In genomic region chr19:53154156-53154555, GRCm38 (mm10) we compare ENCODE assay signal across 24 mouse cellular contexts.
"Had no signal": no experiment of that assay in that cellular context is flagged by ENCODE, and none has a peak within 500 bp of the region (broad histone marks: within the 10 kb centered on the region; RNA-seq: fewer than 3 reads in every experiment).

No protein-coding gene starts in this region.

- DNase-seq: kidney, postnatal 25 days; layer of hippocampus, adult 9-11 months; liver; lung, adult 18-20 months; lung, postnatal 10 days; lung, postnatal 36 days; right cerebral cortex, adult 18-20 months; right cerebral cortex, postnatal 14 days; right cerebral cortex, postnatal 4 days; thymus, adult 2 months; thymus, postnatal 14 days; thymus, postnatal 4 days had no signal

- H3K27me3 ChIP-seq: limb, embryonic 13.5 days; liver, embryonic 12.5 days; liver, embryonic 15.5 days; lung, embryonic 15.5 days; midbrain, embryonic 12.5 days; midbrain, embryonic 15.5 days; neural tube, embryonic 12.5 days; neural tube, embryonic 15.5 days had no signal

- H3K36me3 ChIP-seq: limb, embryonic 10.5 days; limb, embryonic 13.5 days; liver, embryonic 12.5 days; liver, embryonic 15.5 days; lung, embryonic 15.5 days; midbrain, embryonic 12.5 days; midbrain, embryonic 15.5 days; neural tube, embryonic 12.5 days; neural tube, embryonic 15.5 days had no signal

- H3K27ac ChIP-seq: kidney, postnatal 0 days; layer of hippocampus, adult 2 months; limb, embryonic 10.5 days; limb, embryonic 13.5 days; liver, embryonic 12.5 days; liver, embryonic 15.5 days; lung, embryonic 15.5 days; midbrain, embryonic 12.5 days; midbrain, embryonic 15.5 days; neural tube, embryonic 12.5 days; neural tube, embryonic 15.5 days; stomach, postnatal 0 days had no signal

- H3K4me1 ChIP-seq: midbrain, embryonic 15.5 days; neural tube, embryonic 12.5 days had no signal

- H3K4me2 ChIP-seq: limb, embryonic 13.5 days; liver, embryonic 12.5 days; liver, embryonic 15.5 days; lung, embryonic 15.5 days; midbrain, embryonic 12.5 days; midbrain, embryonic 15.5 days; neural tube, embryonic 12.5 days; neural tube, embryonic 15.5 days had no signal

- H3K9me3 ChIP-seq: limb, embryonic 10.5 days; limb, embryonic 13.5 days; liver, embryonic 12.5 days; liver, embryonic 15.5 days; lung, embryonic 15.5 days; midbrain, embryonic 12.5 days; midbrain, embryonic 15.5 days; neural tube, embryonic 12.5 days; neural tube, embryonic 15.5 days had no signal

- H3K4me3 ChIP-seq: layer of hippocampus, adult 2 months; limb, embryonic 10.5 days; limb, embryonic 13.5 days; liver, embryonic 12.5 days; liver, embryonic 15.5 days; lung, embryonic 15.5 days; midbrain, embryonic 12.5 days; midbrain, embryonic 15.5 days; neural tube, embryonic 12.5 days; neural tube, embryonic 15.5 days had no signal

- H3K9ac ChIP-seq: limb, embryonic 13.5 days; liver, embryonic 12.5 days; liver, embryonic 15.5 days; lung, embryonic 15.5 days; midbrain, embryonic 12.5 days; midbrain, embryonic 15.5 days; neural tube, embryonic 12.5 days; neural tube, embryonic 15.5 days had no signal

- ATAC-seq: liver, embryonic 12.5 days; midbrain, embryonic 15.5 days had no signal
